30 mouse cellular contexts compared by ENCODE assay signal in genomic region chr8:42322862-42323261, GRCm38 (mm10).
"Had no signal": no experiment of that assay in that cellular context is flagged by ENCODE, and none has a peak within 500 bp of the region (broad histone marks: within the 10 kb centered on the region; RNA-seq: fewer than 3 reads in every experiment).

No protein-coding gene starts in this region.

- DNase-seq: heart, postnatal 10 days; heart, postnatal 14 days; heart, postnatal 36 days; heart, postnatal 4 days; kidney, adult 11 months; kidney, adult 18-20 months; kidney, adult 2 months; kidney, adult 8-10 months; kidney, adult 9 months; kidney, postnatal 10 days; kidney, postnatal 14 days; kidney, postnatal 25 days; kidney, postnatal 36 days; kidney, postnatal 4 days; layer of hippocampus, adult 9-11 months; layer of hippocampus, postnatal 36 days had no signal

- H3K9ac ChIP-seq: heart, embryonic 12.5 days; heart, embryonic 13.5 days; heart, embryonic 15.5 days; hindbrain, embryonic 12.5 days; hindbrain, embryonic 13.5 days; hindbrain, embryonic 14.5 days; hindbrain, embryonic 15.5 days; intestine, embryonic 15.5 days; kidney, embryonic 15.5 days had no signal

- H3K4me3 ChIP-seq: heart, embryonic 10.5 days; heart, embryonic 12.5 days; heart, embryonic 13.5 days; heart, embryonic 15.5 days; hindbrain, embryonic 10.5 days; hindbrain, embryonic 12.5 days; hindbrain, embryonic 13.5 days; hindbrain, embryonic 15.5 days; intestine, embryonic 15.5 days; kidney, embryonic 15.5 days; layer of hippocampus, adult 2 months had no signal

- H3K4me1 ChIP-seq: heart, embryonic 10.5 days; heart, embryonic 12.5 days; heart, embryonic 13.5 days; heart, embryonic 15.5 days; hindbrain, embryonic 10.5 days; hindbrain, embryonic 12.5 days; hindbrain, embryonic 13.5 days; hindbrain, embryonic 15.5 days; intestine, embryonic 15.5 days; kidney, embryonic 15.5 days had no signal

- H3K27me3 ChIP-seq: heart, embryonic 12.5 days; heart, embryonic 13.5 days; heart, embryonic 15.5 days; hindbrain, embryonic 12.5 days; hindbrain, embryonic 13.5 days; hindbrain, embryonic 15.5 days; intestine, embryonic 15.5 days; kidney, embryonic 15.5 days had no signal

- H3K27ac ChIP-seq: heart, embryonic 10.5 days; heart, embryonic 13.5 days; heart, embryonic 15.5 days; hindbrain, embryonic 10.5 days; hindbrain, embryonic 12.5 days; hindbrain, embryonic 13.5 days; hindbrain, embryonic 14.5 days; hindbrain, embryonic 15.5 days; hindbrain, postnatal 0 days; intestine, embryonic 15.5 days; kidney, embryonic 15.5 days; kidney, postnatal 0 days; layer of hippocampus, adult 2 months had no signal

- H3K36me3 ChIP-seq: heart, embryonic 10.5 days; heart, embryonic 12.5 days; heart, embryonic 13.5 days; heart, embryonic 15.5 days; hindbrain, embryonic 10.5 days; hindbrain, embryonic 12.5 days; hindbrain, embryonic 13.5 days; hindbrain, embryonic 15.5 days; intestine, embryonic 15.5 days; kidney, embryonic 15.5 days had no signal
